In the genomic region with DNA sequence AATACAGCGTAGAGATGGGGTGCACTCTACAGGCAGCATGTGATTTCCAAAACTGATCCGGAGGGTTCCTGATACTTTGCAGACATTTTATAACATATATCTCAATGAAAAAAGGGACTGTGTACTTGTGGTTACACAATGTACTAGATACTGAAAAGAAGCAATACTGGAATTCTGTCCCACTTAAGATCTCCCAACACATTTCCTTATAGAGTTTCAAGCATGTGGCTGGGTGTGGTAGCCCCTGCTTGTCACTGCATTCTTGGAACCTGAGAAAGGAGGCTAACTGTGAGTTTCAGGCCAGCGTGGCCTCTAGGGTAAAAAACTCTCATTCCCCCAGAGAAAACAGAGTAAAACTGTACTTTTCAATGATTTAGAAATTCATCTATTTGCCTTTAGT, we compare ENCODE assay signal across 27 mouse cellular contexts. TPM values are rescaled to one million over a fixed set of nuclear protein-coding genes. Genes with fewer than 3 reads are reported as not detected.
DNase-seq lines count a peak whose midpoint lies in the region; ATAC-seq and TF ChIP-seq lines count a peak whose summit lies in the region.
"Had no signal": no experiment of that assay in that cellular context is flagged by ENCODE, and none has a peak within 500 bp of the region (broad histone marks: within the 10 kb centered on the region; RNA-seq: fewer than 3 reads in every experiment).

No protein-coding gene starts in this region.

- DNase-seq in heart, adult 8-10 months (ENCODE audit: low spot score) = peak; percentile 11
- DNase-seq in heart, adult 9 months (ENCODE audit: low spot score in 2 of 2) = no peak
- DNase-seq in lung, postnatal 14 days = no peak
- peak; percentile 25 for DNase-seq in lung, postnatal 36 days
- DNase-seq in lung, adult 2 months = no peak
- DNase-seq: adrenal gland, postnatal 10 days; adrenal gland, postnatal 36 days; B cell, adult 2 months; cerebellum, adult 18-20 months; cerebellum, adult 9-10 months; cerebellum, postnatal 14 days; gastrocnemius, adult 2 months; gastrocnemius, postnatal 25 days; heart, adult 18-20 months; heart, postnatal 36 days had no signal

- H3K4me2 ChIP-seq in lung, embryonic 15.5 days = no peak overlapping the region
- H3K4me2 ChIP-seq: forebrain, embryonic 13.5 days; heart, embryonic 12.5 days; heart, embryonic 15.5 days; hindbrain, embryonic 14.5 days had no signal

- ATAC-seq in lung, embryonic 15.5 days (ENCODE audit: borderline replicate concordance, extremely low read depth, low FRiP score, low TSS enrichment) = no peak
- ATAC-seq: forebrain, embryonic 13.5 days; forebrain, embryonic 16.5 days; hindbrain, postnatal 0 days; inflammation-experienced regulatory T-cells, adult 6 months had no signal

- H3K27me3 ChIP-seq in lung, embryonic 15.5 days = no peaks in the 10 kb centered on the region
- H3K27me3 ChIP-seq: CH12.LX; forebrain, embryonic 13.5 days; heart, embryonic 12.5 days; heart, embryonic 15.5 days; Patski had no signal

- no peak for TF ChIP-seq POLR2A in lung, adult 2 months (IDR thresholded peaks at IDR 0.05; ENCODE audit: borderline replicate concordance, extremely low read depth, low read depth, low read length)

- TF ChIP-seq CTCF in lung, adult 2 months (IDR thresholded peaks at IDR 0.05; ENCODE audit: insufficient read depth, low read length) = no peak

- H3K27ac ChIP-seq in lung, embryonic 15.5 days = 0 out of 2 replicates have a peak overlapping the region, but pooled peaks have one; percentile 11
- H3K27ac ChIP-seq: forebrain, embryonic 10.5 days; forebrain, embryonic 13.5 days; gastrocnemius, adult 2 months; heart, embryonic 15.5 days; hindbrain, embryonic 14.5 days; hindbrain, postnatal 0 days had no signal

- peaks cover 32% of the 10 kb centered on the region for H3K4me1 ChIP-seq in lung, embryonic 15.5 days
- no peaks in the 10 kb centered on the region for H3K4me1 ChIP-seq in lung, adult 2 months (ENCODE audit: control insufficient read depth, insufficient read depth, low read length)

- no peak overlapping the region for H3K4me3 ChIP-seq in lung, embryonic 15.5 days
- no peak overlapping the region for H3K4me3 ChIP-seq in lung, adult 2 months (replicated peaks; ENCODE audit: extremely low read depth, low read depth, low read length)
- H3K4me3 ChIP-seq: forebrain, embryonic 10.5 days; forebrain, embryonic 13.5 days; gastrocnemius, adult 2 months; heart, embryonic 12.5 days; heart, embryonic 15.5 days had no signal

- no peak overlapping the region for H3K9ac ChIP-seq in lung, embryonic 15.5 days
- H3K9ac ChIP-seq: forebrain, embryonic 13.5 days; heart, embryonic 12.5 days; heart, embryonic 15.5 days; hindbrain, embryonic 14.5 days had no signal

- H3K9me3 ChIP-seq in lung, embryonic 15.5 days = no peaks in the 10 kb centered on the region
- H3K9me3 ChIP-seq: forebrain, embryonic 10.5 days; forebrain, embryonic 13.5 days; G1E; heart, embryonic 12.5 days; heart, embryonic 15.5 days had no signal

- 76% methylated on average over 3 of the region's 3 CpGs for WGBS in lung, embryonic 15.5 days
- 65% methylated on average over 3 of the region's 3 CpGs for WGBS in lung, adult 2 months

- no peaks in the 10 kb centered on the region for H3K36me3 ChIP-seq in lung, embryonic 15.5 days
- H3K36me3 ChIP-seq: forebrain, embryonic 10.5 days; heart, embryonic 12.5 days; heart, embryonic 15.5 days had no signal

RNA-seq across cellular contexts. Expression of gene Tiparp, which starts 34.5 kb away (rescaled TPM):
- total RNA-seq in heart, adult 8-10 months (2022) = 10 to 100 TPM in 1 of 4 experiments, 1 to 10 TPM in 3; 8.0 to 11.8 (median 9.0) TPM
- polyA plus RNA-seq in lung, embryonic 15.5 days (2015; fragmentation: Nextera tagmentation; extraction: Ambion mirVana) = 40.1 and 43.1 TPM in 2 replicates
- 4.7 and 5.7 TPM in 2 replicates for polyA plus RNA-seq in lung, adult 2 months (2012; rRNA removed)

Comparison
In these comparisons a context has a peak if more than half of its experiments do, and no peak if none do; other contexts are left out.
1. DNase-seq: peak in heart, adult 8-10 months (single experiment) and lung, postnatal 36 days (single experiment); none in heart, adult 9 months (0 of 2), lung, postnatal 14 days (single experiment) and lung, adult 2 months (single experiment).